Mouse (Mus musculus): Measurements from ENCODE around the gene Plod1. TPM values are rescaled to one million over a fixed set of nuclear protein-coding genes. Genes with fewer than 3 reads are reported as not detected.

Plod1 gene
- polyA plus RNA-seq, 1 experiment, result 16.7 TPM

GRCm38 (mm10) chr4:147884138-147884537 is 52.4 kb downstream of the Plod1 start:
- Histone ChIP-seq H3K27me3 (ENCODE audit: control insufficient read depth, insufficient read depth, low read length) (no peaks in the 10 kb centered on the region), H3K4me1 (ENCODE audit: control insufficient read depth, insufficient read depth, insufficient read length) (no peaks in the 10 kb centered on the region), H3K27ac (ENCODE audit: insufficient read depth, low read length) (no peak overlapping the region), H3K36me3 (ENCODE audit: control insufficient read depth, insufficient read depth, low read length) (peaks cover 37% of the 10 kb centered on the region), H3K4me3 (ENCODE audit: extremely low read depth, insufficient read depth, insufficient read length) (no peak overlapping the region)
- no peak for TF ChIP-seq POLR2A (IDR thresholded peaks at IDR 0.05; ENCODE audit: low read depth, low read length)
- TF ChIP-seq CTCF (IDR thresholded peaks at IDR 0.05; ENCODE audit: extremely low read depth, insufficient read depth, insufficient read length, insufficient replicate concordance), result no peak
- DNase-seq (ENCODE audit: low read depth in 1 of 2, low spot score in 2 of 2), result no peak
- WGBS, result 96% methylated on average over 3 of the region's 3 CpGs

- no peak for DNase-seq (ENCODE audit: low read depth in 1 of 2, low spot score in 2 of 2)
- H3K36me3 ChIP-seq (ENCODE audit: control insufficient read depth, insufficient read depth, low read length), result peaks cover 36% of the 10 kb centered on the region
- 89% methylated on average over 6 of the region's 6 CpGs for WGBS
- TF ChIP-seq CTCF (IDR thresholded peaks at IDR 0.05; ENCODE audit: extremely low read depth, insufficient read depth, insufficient read length, insufficient replicate concordance) (no peak), POLR2A (IDR thresholded peaks at IDR 0.05; ENCODE audit: low read depth, low read length) (no peak)
- H3K4me3 ChIP-seq (ENCODE audit: extremely low read depth, insufficient read depth, insufficient read length), result no peak overlapping the region
- no peaks in the 10 kb centered on the region for H3K4me1 ChIP-seq (ENCODE audit: control insufficient read depth, insufficient read depth, insufficient read length)
- H3K27me3 ChIP-seq (ENCODE audit: control insufficient read depth, insufficient read depth, low read length), result no peaks in the 10 kb centered on the region
- H3K27ac ChIP-seq (ENCODE audit: insufficient read depth, low read length), result no peak overlapping the region
Measured at GRCm38 (mm10) chr4:147883041-147883440, 53.5 kb downstream of the Plod1 start.

GRCm38 (mm10) chr4:147881792-147882191 is 54.8 kb downstream of the Plod1 start:
- peaks cover 32% of the 10 kb centered on the region for H3K36me3 ChIP-seq (ENCODE audit: control insufficient read depth, insufficient read depth, low read length)
- WGBS, result 96% methylated on average over 7 of the region's 7 CpGs
- no peak overlapping the region for H3K4me3 ChIP-seq (ENCODE audit: extremely low read depth, insufficient read depth, insufficient read length)

GRCm38 (mm10) chr4:147879865-147880264 is 56.7 kb downstream of the Plod1 start:
- Histone ChIP-seq H3K27ac (ENCODE audit: insufficient read depth, low read length) (no peak overlapping the region), H3K36me3 (ENCODE audit: control insufficient read depth, insufficient read depth, low read length) (peaks cover 26% of the 10 kb centered on the region), H3K27me3 (ENCODE audit: control insufficient read depth, insufficient read depth, low read length) (no peaks in the 10 kb centered on the region), H3K4me1 (ENCODE audit: control insufficient read depth, insufficient read depth, insufficient read length) (no peaks in the 10 kb centered on the region), H3K4me3 (ENCODE audit: extremely low read depth, insufficient read depth, insufficient read length) (no peak overlapping the region)
- DNase-seq (ENCODE audit: low read depth in 1 of 2, low spot score in 2 of 2), result no peak
- WGBS, result 87% methylated on average over 5 of the region's 5 CpGs
- TF ChIP-seq CTCF (IDR thresholded peaks at IDR 0.05; ENCODE audit: extremely low read depth, insufficient read depth, insufficient read length, insufficient replicate concordance) (no peak), POLR2A (IDR thresholded peaks at IDR 0.05; ENCODE audit: low read depth, low read length) (no peak)

More at GRCm38 (mm10) chr4:147881792-147882191, 54.8 kb downstream of the Plod1 start:
- no peaks in the 10 kb centered on the region for H3K4me1 ChIP-seq (ENCODE audit: control insufficient read depth, insufficient read depth, insufficient read length)
- no peaks in the 10 kb centered on the region for H3K27me3 ChIP-seq (ENCODE audit: control insufficient read depth, insufficient read depth, low read length)
- no peak overlapping the region for H3K27ac ChIP-seq (ENCODE audit: insufficient read depth, low read length)
- TF ChIP-seq CTCF (IDR thresholded peaks at IDR 0.05; ENCODE audit: extremely low read depth, insufficient read depth, insufficient read length, insufficient replicate concordance) (no peak), POLR2A (IDR thresholded peaks at IDR 0.05; ENCODE audit: low read depth, low read length) (no peak)
- DNase-seq (ENCODE audit: low read depth in 1 of 2, low spot score in 2 of 2), result no peak

GRCm38 (mm10) chr4:147879456-147879855 is 57.1 kb downstream of the Plod1 start:
- Histone ChIP-seq H3K4me3 (ENCODE audit: extremely low read depth, insufficient read depth, insufficient read length) (no peak overlapping the region), H3K36me3 (ENCODE audit: control insufficient read depth, insufficient read depth, low read length) (peaks cover 27% of the 10 kb centered on the region), H3K27ac (ENCODE audit: insufficient read depth, low read length) (no peak overlapping the region), H3K27me3 (ENCODE audit: control insufficient read depth, insufficient read depth, low read length) (no peaks in the 10 kb centered on the region), H3K4me1 (ENCODE audit: control insufficient read depth, insufficient read depth, insufficient read length) (no peaks in the 10 kb centered on the region)
- 61% methylated on average over 2 of the region's 2 CpGs for WGBS
- TF ChIP-seq POLR2A (IDR thresholded peaks at IDR 0.05; ENCODE audit: low read depth, low read length) (no peak), CTCF (IDR thresholded peaks at IDR 0.05; ENCODE audit: extremely low read depth, insufficient read depth, insufficient read length, insufficient replicate concordance) (no peak)
- no peak for DNase-seq (ENCODE audit: low read depth in 1 of 2, low spot score in 2 of 2)

GRCm38 (mm10) chr4:147878537-147878936 is 58.0 kb downstream of the Plod1 start:
- WGBS, result 97% methylated on average over 9 of the region's 9 CpGs
- TF ChIP-seq POLR2A (IDR thresholded peaks at IDR 0.05; ENCODE audit: low read depth, low read length) (no peak), CTCF (IDR thresholded peaks at IDR 0.05; ENCODE audit: extremely low read depth, insufficient read depth, insufficient read length, insufficient replicate concordance) (no peak)
- Histone ChIP-seq H3K27ac (ENCODE audit: insufficient read depth, low read length) (no peak overlapping the region), H3K36me3 (ENCODE audit: control insufficient read depth, insufficient read depth, low read length) (peaks cover 28% of the 10 kb centered on the region), H3K4me3 (ENCODE audit: extremely low read depth, insufficient read depth, insufficient read length) (no peak overlapping the region), H3K27me3 (ENCODE audit: control insufficient read depth, insufficient read depth, low read length) (no peaks in the 10 kb centered on the region), H3K4me1 (ENCODE audit: control insufficient read depth, insufficient read depth, insufficient read length) (no peaks in the 10 kb centered on the region)
- DNase-seq (ENCODE audit: low read depth in 1 of 2, low spot score in 2 of 2), result no peak

- Histone ChIP-seq H3K27me3 (ENCODE audit: control insufficient read depth, insufficient read depth, low read length) (no peaks in the 10 kb centered on the region), H3K4me1 (ENCODE audit: control insufficient read depth, insufficient read depth, insufficient read length) (no peaks in the 10 kb centered on the region), H3K4me3 (ENCODE audit: extremely low read depth, insufficient read depth, insufficient read length) (no peak overlapping the region), H3K36me3 (ENCODE audit: control insufficient read depth, insufficient read depth, low read length) (peaks cover 22% of the 10 kb centered on the region), H3K27ac (ENCODE audit: insufficient read depth, low read length) (no peak overlapping the region)
- no peak for DNase-seq (ENCODE audit: low read depth in 1 of 2, low spot score in 2 of 2)
- 72% methylated on average over 4 of the region's 4 CpGs for WGBS
- TF ChIP-seq CTCF (IDR thresholded peaks at IDR 0.05; ENCODE audit: extremely low read depth, insufficient read depth, insufficient read length, insufficient replicate concordance) (no peak), POLR2A (IDR thresholded peaks at IDR 0.05; ENCODE audit: low read depth, low read length) (no peak)
Measured at GRCm38 (mm10) chr4:147875852-147876575, 60.6 kb downstream of the Plod1 start.

All from spleen, adult 2 months (tissue).